Mouse (Mus musculus): ENCODE data around the gene Nphp4.

Nphp4 gene

GRCm38 (mm10) chr4:152477466-152478223 is 1.1 kb downstream of the Nphp4 start, which contains the start of gene Kcnab2:
Gene Kcnab2, minus strand, starts transcription at chr4:152477871.
- DNase-seq (ENCODE audit: low spot score in 2 of 2): peak; percentile 99

- DNase-seq (ENCODE audit: low spot score in 2 of 2): no peak
These were observed 1.7 kb downstream of the Nphp4 start for GRCm38 (mm10) chr4:152478224-152478567.

GRCm38 (mm10) chr4:152480426-152480825 is 3.9 kb downstream of the Nphp4 start:
- no peak for DNase-seq (ENCODE audit: low spot score in 2 of 2)

- no peak for DNase-seq (ENCODE audit: low spot score in 2 of 2)
These were observed 11.5 kb downstream of the Nphp4 start for GRCm38 (mm10) chr4:152488046-152488445.

GRCm38 (mm10) chr4:152490311-152490710 is 13.8 kb downstream of the Nphp4 start:
- no peak for DNase-seq (ENCODE audit: low spot score in 2 of 2)

- DNase-seq (ENCODE audit: low spot score in 2 of 2): peak; percentile 64 to 65
These were observed 14.9 kb downstream of the Nphp4 start for GRCm38 (mm10) chr4:152491250-152491899.

- DNase-seq (ENCODE audit: low spot score in 2 of 2): no peak
These were observed 17.9 kb downstream of the Nphp4 start for GRCm38 (mm10) chr4:152494360-152494879.

- no peak for DNase-seq (ENCODE audit: low spot score in 2 of 2)
These were observed 35.9 kb downstream of the Nphp4 start for GRCm38 (mm10) chr4:152512221-152512925.

GRCm38 (mm10) chr4:152514884-152515283 is 38.4 kb downstream of the Nphp4 start:
- DNase-seq (ENCODE audit: low spot score in 2 of 2): no peak

- no peak for DNase-seq (ENCODE audit: low spot score in 2 of 2)
These were observed 42.6 kb downstream of the Nphp4 start for GRCm38 (mm10) chr4:152519106-152519505.

- peak in 1 of 2 experiments; percentile 16 for DNase-seq (ENCODE audit: low spot score in 2 of 2)
These were observed 43.6 kb downstream of the Nphp4 start for GRCm38 (mm10) chr4:152520083-152520482.

GRCm38 (mm10) chr4:152532872-152533271 is 56.4 kb downstream of the Nphp4 start:
- DNase-seq (ENCODE audit: low spot score in 2 of 2): no peak

- DNase-seq (ENCODE audit: low spot score in 2 of 2): peak; percentile 60 to 63
These were observed 63.2 kb downstream of the Nphp4 start for GRCm38 (mm10) chr4:152539756-152540155.

- no peak for DNase-seq (ENCODE audit: low spot score in 2 of 2)
These were observed 64.7 kb downstream of the Nphp4 start for GRCm38 (mm10) chr4:152541172-152541571.

- no peak for DNase-seq (ENCODE audit: low spot score in 2 of 2)
These were observed 65.9 kb downstream of the Nphp4 start for GRCm38 (mm10) chr4:152542447-152542846.

- no peak for DNase-seq (ENCODE audit: low spot score in 2 of 2)
These were observed 70.0 kb downstream of the Nphp4 start for GRCm38 (mm10) chr4:152546481-152546880.

GRCm38 (mm10) chr4:152547886-152548663 is 71.6 kb downstream of the Nphp4 start:
- DNase-seq (ENCODE audit: low spot score in 2 of 2): no peak

- DNase-seq (ENCODE audit: low spot score in 2 of 2): no peak
These were observed 73.1 kb downstream of the Nphp4 start for GRCm38 (mm10) chr4:152549507-152550202.

GRCm38 (mm10) chr4:152550203-152550549 is 73.7 kb downstream of the Nphp4 start:
- DNase-seq (ENCODE audit: low spot score in 2 of 2): no peak

- no peak for DNase-seq (ENCODE audit: low spot score in 2 of 2)
These were observed 77.2 kb downstream of the Nphp4 start for GRCm38 (mm10) chr4:152553582-152554285.

All from spleen, postnatal 36 days (tissue).